Mouse (Mus musculus): ENCODE measurements around the gene Nfrkb.

- TF ChIP-seq GATA1 (IDR thresholded peaks at IDR 0.05; ENCODE audit: low read length) (no peak), TAL1 (IDR thresholded peaks at IDR 0.05; ENCODE audit: low read length) (no peak)
These were observed 63.3 kb downstream of the Nfrkb start for GRCm38 (mm10) chr9:31449145-31449772.

Measured in erythroblast, embryonic 14.5 days (primary cell).